Mouse (Mus musculus) cerebellum, adult 9-11 months (tissue): ENCODE measurements around the gene Gabrg1.

Source experiments
- DNase-seq: peaks from one replicate; pipeline ENCODE4 v3.0.0; 2022

Gene Gabrg1

GRCm38 (mm10) chr5:70842192-70843095 is at the start of gene Gabrg1:
Gabrg1 (minus strand) TSS chr5:70842617.
- DNase-seq = peak; percentile 8

GRCm38 (mm10) chr5:70884026-70884425 is 41.6 kb upstream of the Gabrg1 start:
- no peak for DNase-seq

GRCm38 (mm10) chr5:70870081-70870480 is 27.7 kb upstream of the Gabrg1 start:
- DNase-seq = no peak

- peak; percentile 5 for DNase-seq
Observed at GRCm38 (mm10) chr5:70843096-70843734, 798 bp upstream of the Gabrg1 start.

GRCm38 (mm10) chr5:70818681-70819080 is 23.7 kb downstream of the Gabrg1 start:
- DNase-seq = no peak

GRCm38 (mm10) chr5:70736156-70736555 is 106.3 kb downstream of the Gabrg1 start:
- no peak for DNase-seq

- DNase-seq = no peak
Observed at GRCm38 (mm10) chr5:70704361-70704760, 138.1 kb downstream of the Gabrg1 start.
